Mouse (Mus musculus) ovary, adult 2 months (tissue): ENCODE data around the gene Usp29. TPM values are rescaled to one million over a fixed set of nuclear protein-coding genes. Genes with fewer than 3 reads are reported as not detected.

ENCODE experiments used
- polyA plus RNA-seq: library from polyadenylated mRNA; depleted of rRNA; stranded (reverse); fragments of >200 nt; gene quantifications from 2 replicates; pipeline ENCODE4 v1.2.3, GENCODE M21; 2012; rRNA removed

Usp29 gene
- 0.14 and 0.21 TPM in 2 replicates for polyA plus RNA-seq

GRCm38 (mm10) chr7:6730241-6730640, at the start of gene Usp29, which contains the start of gene Peg3:
Gene Usp29, plus strand, starts transcription at chr7:6730578.
Gene Peg3, minus strand, starts transcription at chr7:6730431.

DNA sequence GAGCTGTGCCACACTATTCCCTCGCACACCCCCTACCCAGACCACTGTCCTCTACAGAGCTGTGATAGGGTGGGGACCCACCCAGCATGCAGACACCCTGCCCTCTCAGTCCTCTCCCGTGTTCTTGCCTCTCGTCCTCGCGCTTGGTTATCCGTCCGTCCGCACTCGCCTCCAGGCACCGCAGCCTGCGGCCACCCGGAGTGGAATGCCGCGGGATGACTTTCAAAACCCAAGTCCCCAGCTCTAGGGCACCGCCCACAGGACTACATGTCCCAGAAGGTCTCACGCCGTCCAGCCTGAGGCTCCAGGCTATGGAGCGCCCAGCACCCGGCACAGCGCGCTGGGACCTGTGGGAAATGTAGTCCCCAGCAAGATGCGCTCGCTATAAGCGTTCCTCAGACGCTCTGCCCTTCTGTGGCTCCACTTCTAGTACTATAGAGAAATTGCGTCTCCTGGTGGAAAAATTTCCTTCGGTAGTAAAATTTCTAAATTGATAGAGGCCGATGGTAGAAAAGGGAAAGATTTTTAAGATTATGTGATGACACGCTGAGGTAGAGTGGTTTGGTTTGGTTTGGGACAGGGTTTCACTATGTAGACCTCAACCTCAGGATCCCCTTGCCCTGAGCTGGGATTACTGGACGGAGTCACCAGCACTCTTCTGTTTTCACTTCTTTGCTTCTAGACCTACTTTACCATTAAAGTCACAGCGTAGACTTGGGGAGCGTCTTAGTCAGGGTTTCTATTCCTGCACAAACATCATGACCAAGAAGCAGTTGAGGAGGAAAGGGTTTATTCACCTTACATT, 33.9 kb upstream of the Usp29 start, which contains the start of gene Zim1:
Gene Zim1 (minus strand): TSS at position 210 of the 805 bp plus-strand sequence.

GRCm38 (mm10) chr7:6995251-6995650, 264.9 kb downstream of the Usp29 start, which contains the start of gene Aurkc:
Gene Aurkc, plus strand, starts transcription at chr7:6995300.

Other genes starting within 250 kb of the Usp29 start
- 0.14 TPM in 1 of 2 replicates, not detected in the other for gene Olfr5, start 243.6 kb upstream of the Usp29 start, polyA plus RNA-seq
- not detected in 2 replicates for gene Olfr1347, start 230.8 kb upstream of the Usp29 start, polyA plus RNA-seq
- not detected in 2 replicates for gene Olfr1348, start 221.8 kb upstream of the Usp29 start, polyA plus RNA-seq
- gene Olfr1349, start 207.6 kb upstream of the Usp29 start, polyA plus RNA-seq = 0.22 and 0.25 TPM in 2 replicates
- gene Olfr1350, start 165.7 kb upstream of the Usp29 start, polyA plus RNA-seq = not detected in 2 replicates
- gene Zim1, start 34.1 kb upstream of the Usp29 start, polyA plus RNA-seq = 0.09 TPM in 2 replicates
- 2.6 and 3.6 TPM in 2 replicates for gene Peg3, start 147 bp upstream of the Usp29 start, polyA plus RNA-seq